Mouse (Mus musculus): Measurements from ENCODE around the gene Cd300lf. TPM values are rescaled to one million over a fixed set of nuclear protein-coding genes. Genes with fewer than 3 reads are reported as not detected.

Cd300lf gene
- 8.5 and 9.3 TPM in 2 replicates for polyA plus RNA-seq (2015; fragmentation: Nextera tagmentation; extraction: Ambion mirVana)

DNA sequence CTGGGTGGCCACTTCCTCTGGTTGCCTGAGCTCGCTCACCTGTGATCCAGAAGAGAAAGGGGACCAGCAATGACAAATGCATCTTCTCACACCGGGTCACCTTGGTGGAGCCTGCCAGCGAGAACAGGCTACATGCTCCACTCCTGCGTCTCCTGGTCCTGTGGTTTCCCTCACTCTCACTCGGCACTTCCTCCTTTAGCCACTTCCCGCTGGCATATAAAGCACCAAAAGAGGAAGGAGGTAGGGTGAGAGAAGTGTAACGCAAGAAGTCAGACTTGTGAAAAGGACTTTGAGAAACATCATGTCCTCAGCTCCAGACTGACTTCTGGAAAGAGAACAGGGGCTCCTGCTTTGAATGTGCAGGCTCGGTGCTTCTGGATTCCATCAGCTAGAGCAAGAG lies at the start of gene Cd300lf:
Gene Cd300lf, minus strand, starts transcription at position 193 of the 400 bp plus-strand sequence.
- WGBS (ENCODE audit: insufficient replicate concordance): 22% methylated on average over 8 of the region's 8 CpGs
- H3K27ac ChIP-seq (ENCODE audit: low read depth): peak within 1 kb of the TSS; percentile 78

DNA sequence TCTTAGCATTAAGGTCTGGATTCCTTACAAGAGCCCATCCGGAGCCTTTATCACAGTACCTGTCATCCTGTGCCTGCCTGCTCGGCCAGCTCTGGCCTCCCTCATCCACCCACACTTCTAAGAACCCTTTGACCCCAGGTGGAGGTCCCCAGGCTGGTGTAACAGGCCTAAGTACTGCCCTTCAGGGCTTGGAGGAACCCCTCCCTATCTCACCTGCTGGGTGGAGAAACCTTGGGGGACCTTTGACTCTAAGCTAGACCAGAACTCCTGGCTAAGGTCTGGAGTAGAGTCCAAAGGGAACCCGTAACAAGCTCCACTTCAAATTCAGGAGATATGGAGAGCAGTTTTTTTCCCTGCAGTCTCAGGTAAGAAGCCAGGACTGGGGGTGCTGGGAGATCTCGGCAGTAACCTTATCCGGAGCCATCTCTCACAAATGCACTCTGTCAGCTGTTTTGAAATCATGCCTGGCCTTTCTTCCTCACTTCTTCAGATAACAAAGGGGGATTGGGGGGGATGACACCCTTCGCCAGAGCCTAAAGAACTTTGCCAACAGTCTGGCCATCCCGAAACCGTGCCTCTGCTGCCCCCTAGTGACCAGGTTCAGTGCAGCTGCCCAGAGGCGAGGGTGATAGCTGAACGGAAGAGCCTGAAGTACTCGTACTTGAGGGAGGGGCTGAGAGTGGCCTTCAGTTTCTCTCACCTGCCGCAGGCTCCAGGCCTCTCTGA lies 48.3 kb upstream of the Cd300lf start:
- Histone ChIP-seq H3K4me1 (ENCODE audit: insufficient read depth) (peaks cover 18% of the 10 kb centered on the region), H3K9ac (replicated peaks) (0 out of 2 replicates have a peak overlapping the region, but pooled peaks have one; percentile 16), H3K4me2 (ENCODE audit: low read depth, low read length) (no peak overlapping the region), H3K27ac (ENCODE audit: low read depth) (no peak overlapping the region), H3K27me3 (ENCODE audit: insufficient read depth, low read length) (no peaks in the 10 kb centered on the region), H3K9me3 (ENCODE audit: low read length) (no peaks in the 10 kb centered on the region), H3K4me3 (ENCODE audit: low read depth, low read length) (no peak overlapping the region), H3K36me3 (replicated peaks; ENCODE audit: insufficient read depth, low read length) (peaks cover 33% of the 10 kb centered on the region)
- peak; percentile 91 for DNase-seq
- no peak for ATAC-seq
- 20% methylated on average over 12 of the region's 12 CpGs for WGBS (ENCODE audit: insufficient replicate concordance)
- peak; percentile 97 for TF ChIP-seq CTCF (IDR thresholded peaks at IDR 0.05; ENCODE audit: low read depth)
- no peak for TF ChIP-seq EP300 (IDR thresholded peaks at IDR 0.05; ENCODE audit: low read depth)

More for the DNA sequence above, at the start of gene Cd300lf:
- DNase-seq (peak; percentile 43), ATAC-seq (peak; percentile 62; the same call in 1 of the 2 replicates)
- Histone ChIP-seq H3K9ac (replicated peaks) (peak within 1 kb of the TSS; percentile 54), H3K9me3 (ENCODE audit: low read length) (no peaks in the 10 kb centered on the region), H3K4me1 (ENCODE audit: insufficient read depth) (no peaks in the 10 kb centered on the region), H3K36me3 (replicated peaks; ENCODE audit: insufficient read depth, low read length) (no peaks in the 10 kb centered on the region), H3K27me3 (ENCODE audit: insufficient read depth, low read length) (no peaks in the 10 kb centered on the region), H3K4me3 (ENCODE audit: low read depth, low read length) (peak within 1 kb of the TSS; percentile 43), H3K4me2 (ENCODE audit: low read depth, low read length) (peak within 1 kb of the TSS; percentile 53; the same call in 1 of the 2 replicates)
- TF ChIP-seq EP300 (IDR thresholded peaks at IDR 0.05; ENCODE audit: low read depth): peak; percentile 43; the same call in 1 of the 2 replicates
- no peak for TF ChIP-seq CTCF (IDR thresholded peaks at IDR 0.05; ENCODE audit: low read depth)

DNA sequence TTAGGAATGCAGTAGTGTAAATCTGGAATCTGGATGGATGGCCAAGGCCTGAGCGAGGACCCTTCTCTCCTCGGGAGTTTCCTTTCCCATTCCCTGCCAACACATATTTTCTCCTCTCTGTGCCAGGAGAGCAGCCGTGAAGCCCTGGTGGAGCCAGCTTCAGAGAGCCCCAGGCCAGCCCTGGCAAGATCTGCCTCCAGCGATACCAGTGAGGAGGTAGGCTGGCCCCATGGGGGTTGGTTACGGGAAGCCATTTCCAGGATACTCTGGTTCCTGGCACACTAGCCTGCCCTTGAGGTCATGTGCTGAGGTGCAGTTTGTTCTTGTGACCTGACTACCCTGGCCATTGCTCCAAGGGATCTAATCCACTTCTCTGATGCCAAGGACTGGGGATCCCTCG lies 46.1 kb upstream of the Cd300lf start:
- DNase-seq: no peak
- Histone ChIP-seq H3K4me2 (ENCODE audit: low read depth, low read length) (no peak overlapping the region), H3K9ac (replicated peaks) (no peak overlapping the region), H3K4me1 (ENCODE audit: insufficient read depth) (peaks cover 22% of the 10 kb centered on the region), H3K9me3 (ENCODE audit: low read length) (no peaks in the 10 kb centered on the region), H3K36me3 (replicated peaks; ENCODE audit: insufficient read depth, low read length) (peaks cover 40% of the 10 kb centered on the region), H3K27ac (ENCODE audit: low read depth) (no peak overlapping the region), H3K4me3 (ENCODE audit: low read depth, low read length) (no peak overlapping the region), H3K27me3 (ENCODE audit: insufficient read depth, low read length) (no peaks in the 10 kb centered on the region)
- WGBS (ENCODE audit: insufficient replicate concordance): 81% methylated on average over 6 of the region's 6 CpGs
- TF ChIP-seq CTCF (IDR thresholded peaks at IDR 0.05; ENCODE audit: low read depth) (no peak), EP300 (IDR thresholded peaks at IDR 0.05; ENCODE audit: low read depth) (no peak)
- no peak for ATAC-seq

DNA sequence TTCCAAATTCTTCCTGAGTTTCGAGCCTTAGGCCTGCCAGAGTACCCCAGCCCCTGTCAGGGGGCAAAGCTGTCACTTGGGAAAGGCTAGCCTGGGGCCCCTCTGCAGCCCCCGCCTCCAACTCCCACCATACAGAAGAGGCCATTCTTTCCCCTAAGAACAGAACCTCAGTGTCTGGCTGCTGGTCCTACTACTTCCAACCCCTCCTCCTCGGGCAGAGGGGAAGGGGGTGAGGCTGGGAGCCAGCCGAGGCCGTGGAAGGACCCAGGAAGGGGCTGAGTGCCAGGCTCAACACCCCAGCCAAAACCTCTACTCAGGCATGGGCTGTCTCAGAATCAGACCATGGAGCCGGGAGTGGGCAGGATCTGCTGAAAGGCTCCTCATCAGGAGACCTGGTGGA lies 45.4 kb upstream of the Cd300lf start:
- TF ChIP-seq EP300 (IDR thresholded peaks at IDR 0.05; ENCODE audit: low read depth) (no peak), CTCF (IDR thresholded peaks at IDR 0.05; ENCODE audit: low read depth) (no peak)
- peaks cover 40% of the 10 kb centered on the region for H3K36me3 ChIP-seq (replicated peaks; ENCODE audit: insufficient read depth, low read length)
- DNase-seq: no peak
- no peak overlapping the region for H3K9ac ChIP-seq (replicated peaks)
- H3K9me3 ChIP-seq (ENCODE audit: low read length): no peaks in the 10 kb centered on the region
- H3K27ac ChIP-seq (ENCODE audit: low read depth): peak overlapping the region; percentile 34; the same call in 1 of the 2 replicates
- H3K4me1 ChIP-seq (ENCODE audit: insufficient read depth): peaks cover 26% of the 10 kb centered on the region
- no peaks in the 10 kb centered on the region for H3K27me3 ChIP-seq (ENCODE audit: insufficient read depth, low read length)
- 69% methylated on average over 6 of the region's 6 CpGs for WGBS (ENCODE audit: insufficient replicate concordance)
- no peak overlapping the region for H3K4me3 ChIP-seq (ENCODE audit: low read depth, low read length)
- no peak for ATAC-seq
- H3K4me2 ChIP-seq (ENCODE audit: low read depth, low read length): no peak overlapping the region

DNA sequence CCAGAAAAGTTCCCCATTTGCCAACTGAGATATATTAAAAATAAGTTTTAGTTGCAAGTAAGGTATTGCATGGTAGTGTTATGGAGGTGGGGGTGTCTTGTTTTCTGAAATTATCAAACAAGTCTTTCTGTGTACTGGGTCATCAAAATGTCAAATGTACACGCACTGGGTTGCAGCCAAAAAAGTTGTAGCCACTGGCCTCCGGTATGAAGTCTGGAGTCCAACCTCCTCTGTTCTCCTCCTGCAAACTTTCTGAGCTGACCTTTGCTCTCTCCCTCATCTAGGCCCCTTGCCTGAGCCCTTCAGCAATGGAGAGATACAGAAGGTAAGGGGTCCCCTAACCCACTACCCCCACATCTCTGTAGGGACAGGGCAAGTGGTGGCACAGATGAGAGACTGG lies 45.0 kb upstream of the Cd300lf start:
- H3K9me3 ChIP-seq (ENCODE audit: low read length): no peaks in the 10 kb centered on the region
- DNase-seq (no peak), ATAC-seq (no peak)
- H3K4me1 ChIP-seq (ENCODE audit: insufficient read depth): peaks cover 30% of the 10 kb centered on the region
- H3K4me3 ChIP-seq (ENCODE audit: low read depth, low read length): no peak overlapping the region
- 57% methylated on average over 2 of the region's 2 CpGs for WGBS (ENCODE audit: insufficient replicate concordance)
- peaks cover 40% of the 10 kb centered on the region for H3K36me3 ChIP-seq (replicated peaks; ENCODE audit: insufficient read depth, low read length)
- H3K27me3 ChIP-seq (ENCODE audit: insufficient read depth, low read length): no peaks in the 10 kb centered on the region
- TF ChIP-seq CTCF (IDR thresholded peaks at IDR 0.05; ENCODE audit: low read depth): no peak
- no peak for TF ChIP-seq EP300 (IDR thresholded peaks at IDR 0.05; ENCODE audit: low read depth)
- no peak overlapping the region for H3K4me2 ChIP-seq (ENCODE audit: low read depth, low read length)
- peak overlapping the region; percentile 75 for H3K27ac ChIP-seq (ENCODE audit: low read depth)
- no peak overlapping the region for H3K9ac ChIP-seq (replicated peaks)

DNA sequence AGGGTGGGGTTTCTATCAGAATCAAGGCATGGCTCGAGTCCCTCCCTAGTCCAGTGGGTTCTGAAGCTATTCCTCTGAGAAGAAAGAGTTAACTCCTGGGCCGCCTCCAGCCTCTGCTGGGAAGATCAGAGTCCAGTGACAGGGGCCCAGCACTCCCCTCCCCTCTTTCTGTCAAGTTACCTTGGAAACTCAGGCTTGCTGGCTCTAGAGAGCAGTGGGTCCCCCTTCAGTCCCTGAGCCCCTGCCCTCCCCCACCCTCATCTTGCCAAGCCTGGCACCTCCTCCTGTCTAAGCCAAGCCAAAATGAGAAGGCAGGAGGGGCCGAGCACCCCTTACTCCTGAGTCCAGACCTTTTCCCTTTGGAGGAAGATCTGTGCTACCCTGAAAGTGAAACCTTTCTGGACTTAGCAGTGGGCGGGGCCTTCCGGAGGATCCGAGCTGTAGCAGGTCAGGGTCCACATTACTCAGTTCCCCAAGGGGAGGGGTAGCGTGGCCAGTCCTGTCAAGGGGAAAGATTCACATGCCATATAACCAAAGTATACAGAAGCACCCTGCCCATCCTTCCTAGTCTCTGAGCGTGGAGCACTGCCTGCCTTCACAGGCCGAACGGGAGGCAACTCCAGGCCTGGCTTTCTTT lies 43.9 kb upstream of the Cd300lf start:
- WGBS (ENCODE audit: insufficient replicate concordance): 49% methylated on average over 10 of the region's 10 CpGs
- Histone ChIP-seq H3K27ac (ENCODE audit: low read depth) (peak overlapping the region; percentile 77), H3K36me3 (replicated peaks; ENCODE audit: insufficient read depth, low read length) (peaks cover 40% of the 10 kb centered on the region), H3K9me3 (ENCODE audit: low read length) (no peaks in the 10 kb centered on the region), H3K27me3 (ENCODE audit: insufficient read depth, low read length) (no peaks in the 10 kb centered on the region), H3K4me3 (ENCODE audit: low read depth, low read length) (no peak overlapping the region), H3K9ac (replicated peaks) (no peak overlapping the region; the same call in 1 of the 2 replicates), H3K4me1 (ENCODE audit: insufficient read depth) (peaks cover 41% of the 10 kb centered on the region), H3K4me2 (ENCODE audit: low read depth, low read length) (peak overlapping the region; percentile 57)
- DNase-seq (peak; percentile 60), ATAC-seq (peak; percentile 86)
- TF ChIP-seq EP300 (IDR thresholded peaks at IDR 0.05; ENCODE audit: low read depth): 0 out of 2 replicates have a peak, but pooled peaks have one; percentile 7
- TF ChIP-seq CTCF (IDR thresholded peaks at IDR 0.05; ENCODE audit: low read depth): no peak
